Mouse (Mus musculus) embryonic stem cell, embryonic (primary cell): ENCODE data around the gene Macrod1.

ENCODE experiments used
- CTCF ChIA-PET, 4 experiments: fragments of 300-600 bp in 2 of 4; fragments of 350-600 bp in 2 of 4; sonication (Branson Sonifier 250); formaldehyde crosslinking; loops; one replicate each; lab custom pipeline; 2022; ENCODE audit warnings: inconsistent platforms in 2 of 4; lab: Charles Lee
- POLR2A ChIA-PET, 4 experiments: fragments of 300-600 bp in 2 of 4; fragments of 350-600 bp in 2 of 4; sonication (Branson Sonifier 250); formaldehyde crosslinking; loops; one replicate each; lab custom pipeline; 2022; ENCODE audit warnings: antibody characterized with exemption in 4 of 4, inconsistent platforms in 1 of 4; lab: Charles Lee

Macrod1 gene

DNA sequence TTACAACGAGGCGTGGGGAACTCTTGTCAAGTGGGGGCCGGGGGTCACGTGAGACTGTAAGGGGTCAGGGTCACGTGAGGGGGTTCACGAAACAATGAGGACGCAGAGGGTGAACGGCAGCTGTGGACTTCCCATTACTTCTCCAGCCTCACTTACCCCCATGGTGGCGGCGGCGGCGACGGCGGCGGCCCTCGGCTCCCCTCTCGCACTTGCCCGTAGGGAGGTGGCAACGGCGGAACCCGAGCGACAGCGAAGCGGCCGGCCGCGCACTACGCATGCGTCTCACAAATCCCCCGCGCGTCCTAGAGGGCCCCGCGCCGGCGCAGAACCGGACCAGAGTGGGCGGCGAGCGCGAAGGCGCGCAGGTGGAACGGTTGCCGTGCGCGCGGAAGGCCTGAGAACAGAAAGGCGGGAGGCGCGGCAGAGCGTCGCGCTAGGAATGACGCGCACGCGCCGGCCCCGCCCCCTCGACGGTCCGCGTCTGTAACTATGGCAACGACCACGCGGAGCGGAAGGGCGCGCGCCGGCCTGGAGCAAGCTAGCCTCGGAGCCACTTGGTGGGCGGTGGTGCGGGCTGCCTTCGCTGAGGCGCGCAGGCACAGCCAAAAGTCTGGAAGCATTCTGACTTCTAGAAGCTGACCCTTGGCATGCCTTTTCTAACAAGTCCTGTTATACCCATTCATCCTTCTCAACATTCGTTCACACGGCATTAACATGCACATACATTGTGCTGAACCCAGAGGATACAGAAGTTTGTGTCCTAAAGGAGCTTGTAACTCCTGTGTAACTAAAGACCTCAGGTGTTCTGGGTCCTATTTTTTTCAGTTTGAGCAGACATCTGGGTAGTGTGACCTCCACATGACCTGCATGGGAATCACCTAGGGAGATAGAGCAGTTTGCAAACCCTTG, 184.4 kb downstream of the Macrod1 start, which contains the start of gene Naa40:
Gene Naa40, minus strand, starts transcription at position 402 of the 909 bp plus-strand sequence.
- CTCF ChIA-PET, result interaction anchor here (0.8 to 4.0 kb wide), 13 partner anchors 10 to 377 kb away, joined by 3 to 32 read pairs (median 4); partner anchors contain the start of gene 2700081O15Rik (in 1 of the 4)
- POLR2A ChIA-PET, result interaction anchor here (0.5 to 15.7 kb wide), 63 partner anchors 9 to 1516 kb away, joined by 3 to 339 read pairs (median 4); partner anchors contain the start of genes Cox8a (in 3 of the 4), Mark2 (in 2 of the 4), Rcor2 (in 2 of the 4) and Slc3a2 (in 2 of the 4)

DNA sequence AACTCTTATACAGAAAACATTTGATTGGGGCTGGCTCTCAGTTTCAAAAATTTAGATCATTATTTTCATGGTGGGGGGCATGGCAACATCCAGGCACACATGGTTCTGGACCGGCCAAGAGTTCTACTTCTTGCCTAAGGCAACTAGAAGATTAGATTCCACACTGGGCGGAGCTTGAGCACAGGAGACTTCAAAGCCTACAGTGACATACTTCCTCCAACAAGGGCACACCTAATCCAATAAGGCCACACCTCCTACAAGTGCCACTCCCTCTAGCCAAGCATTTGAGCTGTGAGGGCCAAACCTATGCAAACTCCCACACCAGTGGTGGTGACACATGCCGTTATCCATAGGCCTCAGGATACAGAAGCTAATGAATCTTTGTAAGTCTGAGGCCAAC, 189.4 kb downstream of the Macrod1 start:
- POLR2A ChIA-PET, result interaction anchor here (0.6 to 15.7 kb wide), 29 partner anchors 9 to 206 kb away, joined by 3 to 307 read pairs (median 4); partner anchors contain the start of genes Cox8a (in 2 of the 4), Stip1 (in 2 of the 4), Otub1 (in 1 of the 4) and Rcor2 (in 1 of the 4)

More for the DNA sequence above, 189.4 kb downstream of the Macrod1 start:
- CTCF ChIA-PET, result interaction anchor here in 2 of 4 experiments (1.0 to 1.8 kb wide), 3 partner anchors 11 to 20 kb away, joined by 3 to 9 read pairs (median 3); no protein-coding TSS in a partner anchor
